Mouse (Mus musculus) megakaryocyte, adult 5-6 weeks (primary cell): ENCODE measurements at regions not wholly inside any gene's neighbourhood (a gene's known extent, or its start where the extent isn't known, plus 50 kb on each side); places are given as distances from the start of the nearest gene placed in this dataset.

Experiments used
- ATAC-seq: 2 replicates; pipeline ENCODE4 v1.8.0; 2016; ENCODE audit warnings: mild to moderate bottlenecking, inconsistent platforms; ENCODE audit not compliant: poor library complexity, severe bottlenecking

GRCm38 (mm10) chr10:54269785-54270184 lies 193.4 kb upstream of the Man1a start:
- no peak for ATAC-seq

DNA sequence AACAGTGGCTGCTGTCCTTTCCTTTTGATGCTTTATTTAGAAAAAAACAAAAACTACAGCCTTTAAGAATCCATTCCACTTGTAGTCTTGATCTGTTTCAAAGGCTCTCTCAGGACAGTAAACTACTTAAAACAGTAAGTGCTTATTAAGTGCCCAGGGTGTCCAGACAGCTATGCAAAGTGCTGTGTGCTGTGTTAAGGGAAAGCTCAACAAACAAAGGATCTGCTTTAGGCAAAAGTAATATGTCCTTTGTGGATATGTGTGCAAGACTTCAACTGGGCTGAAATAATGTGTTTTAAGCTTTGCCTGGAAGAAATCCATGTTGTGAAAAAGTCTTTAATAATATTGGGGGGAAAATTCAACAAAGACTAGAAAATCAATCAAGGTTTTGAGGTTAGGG lies 192.9 kb upstream of the Man1a start:
- no peak for ATAC-seq

DNA sequence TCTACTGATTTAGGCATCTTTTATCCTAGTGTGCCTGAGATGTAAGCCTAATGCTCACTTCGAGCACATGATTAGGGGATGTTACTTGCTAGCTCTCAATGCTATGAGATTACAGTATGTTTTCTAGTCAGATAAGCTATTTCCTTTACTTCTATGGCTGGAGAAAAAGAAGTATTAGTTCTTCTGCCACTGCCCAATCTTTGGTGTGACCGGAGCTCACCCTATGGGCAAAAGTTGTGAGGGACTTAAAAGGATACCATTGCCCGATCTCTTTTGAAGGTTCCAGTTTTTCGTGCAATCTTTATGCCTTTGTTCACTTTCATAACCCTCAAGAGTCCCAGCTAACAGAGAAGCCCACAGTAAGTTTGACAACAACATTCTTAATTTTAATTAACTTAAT lies 190.2 kb upstream of the Man1a start:
- ATAC-seq = no peak

DNA sequence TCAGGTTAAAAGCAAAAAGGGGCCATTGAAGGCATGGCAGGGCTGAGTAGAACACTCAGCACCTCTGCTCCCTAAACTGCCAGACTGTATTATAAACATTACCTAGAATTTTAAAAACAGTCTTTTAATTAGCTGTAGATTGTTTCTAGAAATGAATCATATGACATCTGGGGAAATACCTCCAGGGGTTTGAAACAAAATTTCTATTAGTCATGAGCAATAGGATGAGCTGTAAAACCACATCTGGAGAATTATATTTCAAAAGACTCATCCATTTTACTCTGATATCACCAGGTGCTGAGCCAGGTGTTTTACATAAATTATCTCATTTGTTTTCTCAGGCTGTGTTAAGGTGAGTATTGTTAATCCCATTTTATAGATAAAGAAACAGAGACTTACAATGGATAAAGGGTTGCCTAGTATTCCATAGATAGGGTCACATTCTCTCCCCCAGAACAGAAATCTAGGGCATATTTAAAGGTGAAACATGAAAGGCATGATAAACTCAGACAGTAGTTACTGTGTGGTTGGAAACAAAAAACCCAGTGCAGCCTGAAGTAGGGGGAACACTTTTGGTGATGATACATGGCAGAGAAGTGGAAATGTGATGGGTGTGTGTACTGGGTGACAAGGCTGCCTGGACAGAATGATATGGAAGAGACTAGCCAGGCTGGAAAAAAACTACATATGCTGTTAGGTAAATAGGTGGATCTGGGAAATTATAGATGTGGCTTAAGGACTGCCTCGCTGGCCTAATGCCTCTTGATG lies 178.6 kb upstream of the Man1a start:
- no peak for ATAC-seq

- ATAC-seq = no peak
These were observed 168.6 kb upstream of the Man1a start for GRCm38 (mm10) chr10:54244995-54245394.

DNA sequence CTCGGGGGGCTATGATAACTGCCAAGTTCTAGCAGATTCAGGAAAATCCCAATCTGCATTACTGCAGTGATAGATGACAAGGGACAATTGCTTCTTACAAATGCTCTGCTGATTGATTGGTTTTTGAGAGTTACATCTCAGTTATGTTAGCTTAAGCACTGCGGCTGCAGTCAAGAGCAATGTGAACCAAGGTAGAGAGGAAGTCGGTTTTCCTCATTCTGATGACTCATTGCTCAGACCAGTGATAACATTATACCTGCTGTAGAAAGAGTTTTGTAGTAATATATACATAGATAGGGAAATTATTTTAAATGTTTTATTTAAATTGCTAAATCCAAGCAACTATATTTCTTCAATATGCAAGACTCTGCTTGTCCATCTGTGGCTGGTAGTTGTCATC lies 126.0 kb upstream of the Man1a start:
- ATAC-seq = no peak

- ATAC-seq = no peak
These were observed 125.3 kb upstream of the Man1a start for GRCm38 (mm10) chr10:54201727-54202126.

GRCm38 (mm10) chr10:54182670-54183069 lies 106.3 kb upstream of the Man1a start:
- no peak for ATAC-seq

GRCm38 (mm10) chr10:54169320-54169719 lies 92.9 kb upstream of the Man1a start:
- no peak for ATAC-seq

DNA sequence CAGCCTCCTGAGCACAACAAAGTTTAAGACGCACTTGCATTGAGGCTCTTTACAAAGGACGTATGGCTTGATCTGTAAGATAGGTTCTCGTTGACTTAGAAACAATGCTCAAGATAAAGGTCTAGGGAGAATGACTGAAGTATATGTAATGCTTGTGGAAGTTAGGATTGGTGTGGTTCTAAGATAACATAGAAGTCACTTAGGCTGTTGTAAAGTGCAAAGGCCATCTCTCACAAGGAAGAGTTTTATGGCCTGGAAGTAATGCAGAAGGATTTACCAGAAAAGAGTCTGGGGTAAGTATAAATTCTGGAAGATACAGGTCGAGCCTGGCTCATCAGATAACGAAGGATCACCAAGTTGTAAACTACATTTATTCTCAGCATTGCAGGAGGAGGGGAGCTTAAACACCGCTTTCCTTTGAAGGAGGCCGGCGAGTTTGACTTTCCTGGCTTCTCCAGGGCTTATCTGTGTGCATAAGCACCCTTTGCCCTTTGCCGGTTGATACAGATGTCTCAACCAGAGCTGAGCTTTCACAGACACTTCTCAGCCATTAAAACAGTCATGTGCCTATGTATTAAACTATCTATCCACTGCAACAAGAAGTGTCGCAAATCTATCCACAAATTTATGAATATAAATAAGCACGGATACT lies 84.8 kb upstream of the Man1a start:
- no peak for ATAC-seq

- peak; percentile 67 for ATAC-seq
These were observed 77.5 kb upstream of the Man1a start for GRCm38 (mm10) chr10:54153928-54154327.

DNA sequence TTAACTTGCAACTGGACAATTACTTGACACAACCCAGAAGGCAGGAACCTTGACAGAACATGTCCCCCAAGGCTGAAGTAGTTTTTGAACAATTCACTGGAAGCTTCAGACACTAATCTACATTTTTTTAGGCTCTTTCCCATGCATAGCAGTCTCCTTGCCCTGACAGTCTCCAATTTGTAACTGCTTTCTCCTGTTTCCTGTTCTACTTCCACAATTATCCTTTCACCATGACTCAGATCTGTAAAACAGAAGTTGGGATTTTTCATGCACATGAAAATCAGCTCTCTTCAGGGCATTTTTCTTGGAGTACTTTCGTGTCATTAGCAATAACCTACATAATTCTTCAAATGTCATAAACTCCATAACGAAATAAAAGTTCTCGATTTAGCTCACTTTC lies 56.2 kb upstream of the Man1a start:
- no peak for ATAC-seq
